Mouse (Mus musculus) cerebellum, adult 2 months (tissue): ENCODE data around the gene Tmem253. TPM values are rescaled to one million over a fixed set of nuclear protein-coding genes. Genes with fewer than 3 reads are reported as not detected.
A peak's percentile ranks its signal among the peaks of the same experiment; 100 is the strongest.

ENCODE experiments used
- DNase-seq, 2 experiments: peaks; one replicate each; pipeline ENCODE4 v3.0.0; 2021
- H3K27ac ChIP-seq: fragments of 200-500 bp; 2 replicates; pipeline ENCODE4 v1.5.1; 2012; ENCODE audit warnings: low read length, control low read depth, inconsistent platforms; ENCODE audit not compliant: insufficient read depth
- H3K27me3 ChIP-seq: fragments of 200-500 bp; 2 replicates; pipeline ENCODE4 v1.6.1; 2012; ENCODE audit warnings: inconsistent platforms, mild to moderate bottlenecking, low read length, moderate library complexity; ENCODE audit not compliant: control insufficient read depth, insufficient read depth
- H3K4me1 ChIP-seq: fragments of 200-500 bp; 2 replicates; pipeline ENCODE4 v1.6.1; 2011; ENCODE audit warnings: low read length; ENCODE audit not compliant: control insufficient read depth, insufficient read depth
- H3K4me3 ChIP-seq: fragments of 200-500 bp; replicated peaks from 2 replicates; pipeline ENCODE3; 2011; ENCODE audit warnings: mild to moderate bottlenecking, low read depth, low read length, control low read depth; ENCODE audit not compliant: insufficient read depth
- CTCF ChIP-seq: fragments of 200-500 bp; IDR thresholded peaks from 2 replicates; pipeline ENCODE4 v1.5.1; 2011; ENCODE audit warnings: low read depth, mild to moderate bottlenecking, control low read depth, low read length, moderate library complexity, borderline replicate concordance; ENCODE audit not compliant: insufficient read depth
- POLR2A ChIP-seq: fragments of 200-500 bp; IDR thresholded peaks from 2 replicates; pipeline ENCODE4 v1.6.1; 2011; ENCODE audit warnings: low read length, control low read depth, borderline replicate concordance; ENCODE audit not compliant: insufficient read depth
- WGBS: fragments of 180-500 bp; shearing (Covaris S2); methylation state at CpG from one replicate; pipeline ENCODE4 v1.1.7; 2018; 5-methylcytosine and 5-hydroxymethylcytosine counted together
- polyA plus RNA-seq: library from polyadenylated mRNA; depleted of rRNA; stranded (reverse); fragments of >200 nt; gene quantifications from 2 replicates; pipeline ENCODE4 v1.2.3, GENCODE M21; 2012; rRNA removed

The Tmem253 gene
- polyA plus RNA-seq, result 2.0 and 2.4 TPM in 2 replicates

DNA sequence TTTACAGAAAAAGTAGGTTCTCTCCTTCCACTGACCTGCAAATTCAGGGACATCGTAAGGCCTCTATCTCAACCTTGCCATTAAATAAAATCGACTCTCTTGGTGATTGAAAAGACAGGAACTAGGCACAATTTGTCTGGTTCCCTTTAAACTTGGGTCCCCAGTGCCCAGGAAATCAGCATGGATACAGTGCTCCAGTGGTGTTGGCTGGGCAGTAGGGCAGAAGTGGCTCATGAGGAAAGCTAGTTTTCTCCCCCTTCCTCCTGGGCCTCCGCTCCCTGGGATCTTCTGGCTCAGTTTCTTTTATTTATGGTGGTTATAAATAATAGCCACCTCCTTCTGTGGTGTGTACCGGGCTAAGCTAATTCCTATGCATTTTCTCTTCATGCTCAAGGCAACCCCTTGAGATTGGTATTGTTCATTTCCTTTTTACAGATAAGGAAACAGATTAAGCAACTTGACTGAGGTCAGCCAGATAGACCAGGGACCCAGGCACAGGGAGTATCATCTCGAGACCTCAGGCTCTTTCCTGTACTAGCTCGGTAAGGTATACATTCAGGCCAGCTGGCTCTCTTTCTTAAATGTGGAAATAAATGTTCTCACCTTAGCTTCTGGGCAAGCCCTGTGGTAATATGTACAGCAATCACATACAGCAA lies at the start of gene Tmem253:
Tmem253 (plus strand) TSS at position 214 of the 656 bp plus-strand sequence.
- H3K27me3 ChIP-seq, result no peaks in the 10 kb centered on the region
- DNase-seq, result peak; percentile 43 to 50
- WGBS, result 5% methylated on average over 6 of the region's 6 CpGs
- peaks cover 34% of the 10 kb centered on the region for H3K4me1 ChIP-seq
- TF ChIP-seq POLR2A (peak; percentile 24; the same call in 1 of the 2 replicates), CTCF (no peak)
- H3K27ac ChIP-seq, result peak within 1 kb of the TSS; percentile 98
- peak within 1 kb of the TSS; percentile 93 for H3K4me3 ChIP-seq

DNA sequence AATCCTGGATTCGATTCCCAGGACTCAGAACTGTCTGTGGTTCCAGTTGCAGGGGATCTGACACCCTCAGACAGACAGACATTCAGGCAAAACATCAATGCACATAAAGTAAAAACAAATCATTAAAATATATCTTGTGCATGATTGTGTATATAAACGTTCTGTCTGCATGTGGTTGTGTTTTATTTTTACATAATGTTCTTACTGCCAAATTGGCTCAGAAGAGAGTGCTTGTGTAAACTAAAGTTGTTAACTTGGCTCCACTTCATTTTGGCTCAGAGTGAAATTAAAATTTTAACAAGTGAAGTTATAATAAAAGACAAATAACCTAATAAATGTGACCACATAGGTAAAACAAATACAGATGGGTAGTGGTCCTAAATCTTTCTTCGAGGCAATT lies 48.1 kb upstream of the Tmem253 start:
- Histone ChIP-seq H3K4me3 (no peak overlapping the region), H3K4me1 (no peaks in the 10 kb centered on the region), H3K27ac (no peak overlapping the region), H3K27me3 (no peaks in the 10 kb centered on the region)
- TF ChIP-seq CTCF (no peak), POLR2A (no peak)
- no peak for DNase-seq
- WGBS, result 73% methylated on average over 3 of the region's 3 CpGs

GRCm38 (mm10) chr14:51979252-51979651 lies 36.2 kb upstream of the Tmem253 start:
- Histone ChIP-seq H3K27me3 (no peaks in the 10 kb centered on the region), H3K27ac (no peak overlapping the region), H3K4me1 (no peaks in the 10 kb centered on the region), H3K4me3 (no peak overlapping the region)
- 94% methylated on average over 3 of the region's 3 CpGs for WGBS
- DNase-seq, result no peak
- TF ChIP-seq POLR2A, result no peak
- no peak for TF ChIP-seq CTCF

GRCm38 (mm10) chr14:51983251-51983650 lies 32.2 kb upstream of the Tmem253 start:
- DNase-seq, result no peak
- WGBS, result 79% methylated on average over 4 of the region's 4 CpGs
- Histone ChIP-seq H3K4me1 (no peaks in the 10 kb centered on the region), H3K27me3 (no peaks in the 10 kb centered on the region), H3K27ac (no peak overlapping the region), H3K4me3 (no peak overlapping the region)
- TF ChIP-seq POLR2A, result no peak
- TF ChIP-seq CTCF, result no peak

DNA sequence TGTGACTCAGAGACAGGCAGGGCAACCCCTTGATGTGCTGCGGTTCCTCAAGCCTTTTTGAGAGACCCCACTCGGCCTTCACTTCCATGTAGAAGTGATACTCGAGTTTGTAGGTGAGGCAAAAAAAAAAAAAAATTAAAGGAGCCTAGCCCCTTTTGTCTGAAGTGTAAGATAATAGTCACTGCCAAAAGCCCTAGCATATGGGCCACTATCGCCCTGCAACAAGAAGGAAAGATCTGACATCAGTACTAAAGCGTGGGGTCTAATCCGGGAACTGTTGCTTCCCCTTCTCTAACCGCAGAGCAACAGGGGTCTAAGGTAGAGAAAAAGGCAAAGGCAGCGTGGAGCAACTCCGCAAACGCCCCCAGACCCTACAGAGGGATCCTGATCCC lies 31.6 kb upstream of the Tmem253 start:
- Histone ChIP-seq H3K4me3 (peak overlapping the region; percentile 88), H3K27ac (no peak overlapping the region), H3K4me1 (no peaks in the 10 kb centered on the region), H3K27me3 (no peaks in the 10 kb centered on the region)
- 54% methylated on average over 10 of the region's 10 CpGs for WGBS
- TF ChIP-seq POLR2A (no peak), CTCF (no peak)
- DNase-seq, result no peak

GRCm38 (mm10) chr14:51984247-51985231 lies 30.9 kb upstream of the Tmem253 start, which contains the start of gene Arhgef40:
Arhgef40 (plus strand) TSS chr14:51984719.
- DNase-seq, result peak; percentile 66 to 72
- Histone ChIP-seq H3K27ac (peak within 1 kb of the TSS; percentile 56), H3K4me3 (peak within 1 kb of the TSS; percentile 88), H3K27me3 (no peaks in the 10 kb centered on the region), H3K4me1 (no peaks in the 10 kb centered on the region)
- WGBS, result 1% methylated on average over 60 of the region's 74 CpGs
- no peak for TF ChIP-seq CTCF
- TF ChIP-seq POLR2A, result no peak

- TF ChIP-seq POLR2A (no peak), CTCF (no peak)
- H3K4me1 ChIP-seq, result no peaks in the 10 kb centered on the region
- H3K4me3 ChIP-seq, result peak overlapping the region; percentile 88
- peak; percentile 66 to 75 for DNase-seq
- WGBS, result 7% methylated on average over 27 of the region's 27 CpGs
- no peaks in the 10 kb centered on the region for H3K27me3 ChIP-seq
- peak overlapping the region; percentile 56 for H3K27ac ChIP-seq
These were observed 29.9 kb upstream of the Tmem253 start for GRCm38 (mm10) chr14:51985301-51986152.
